Mouse (Mus musculus) heart, postnatal 0 days (tissue): Measurements from ENCODE around the gene Ceacam16.

Source experiments
- CTCF ChIP-seq: IDR thresholded peaks from 2 replicates; pipeline ENCODE4 v1.5.1; 2016; ENCODE audit warnings: antibody characterized with exemption, control low read depth, low read depth
- EP300 ChIP-seq: IDR thresholded peaks from 2 replicates; pipeline ENCODE4 v1.6.1; 2016; ENCODE audit warnings: antibody characterized with exemption, low read depth

DNA sequence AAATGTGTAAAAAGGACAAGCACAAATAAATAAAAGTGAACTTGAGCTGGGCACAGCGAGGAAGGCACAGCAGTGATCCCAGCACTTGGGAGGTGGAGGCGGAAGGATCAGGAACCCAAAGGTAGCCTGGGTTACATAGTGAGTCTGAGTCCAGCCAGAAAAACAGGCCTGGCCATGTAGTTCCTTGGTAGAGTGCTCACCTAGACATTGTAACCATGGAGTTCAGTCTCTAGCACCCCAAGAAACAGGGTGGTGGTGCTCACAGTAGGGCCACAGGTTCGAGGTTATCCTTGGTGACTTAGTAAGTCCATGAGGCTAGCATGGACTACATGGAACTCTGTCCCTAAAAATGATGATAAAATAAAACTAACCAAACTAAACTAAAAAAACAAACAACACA is 20.2 kb downstream of the Ceacam16 start:
- TF ChIP-seq CTCF (no peak), EP300 (no peak)
